Mouse (Mus musculus) cerebellum, adult 2 months (tissue): Measurements from ENCODE around the gene Ugt1a7c.
"Not testable (repeated sequence)": the region's sequence is repeated elsewhere in the genome, so short reads cannot be mapped to it uniquely, and the experiment has no call there.

ENCODE experiments used
- CTCF ChIP-seq: fragments of 200-500 bp; IDR thresholded peaks from 2 replicates; pipeline ENCODE4 v1.5.1; 2011; ENCODE audit warnings: low read depth, mild to moderate bottlenecking, control low read depth, low read length, moderate library complexity, borderline replicate concordance; ENCODE audit not compliant: insufficient read depth
- POLR2A ChIP-seq: fragments of 200-500 bp; IDR thresholded peaks from 2 replicates; pipeline ENCODE4 v1.6.1; 2011; ENCODE audit warnings: low read length, control low read depth, borderline replicate concordance; ENCODE audit not compliant: insufficient read depth

DNA sequence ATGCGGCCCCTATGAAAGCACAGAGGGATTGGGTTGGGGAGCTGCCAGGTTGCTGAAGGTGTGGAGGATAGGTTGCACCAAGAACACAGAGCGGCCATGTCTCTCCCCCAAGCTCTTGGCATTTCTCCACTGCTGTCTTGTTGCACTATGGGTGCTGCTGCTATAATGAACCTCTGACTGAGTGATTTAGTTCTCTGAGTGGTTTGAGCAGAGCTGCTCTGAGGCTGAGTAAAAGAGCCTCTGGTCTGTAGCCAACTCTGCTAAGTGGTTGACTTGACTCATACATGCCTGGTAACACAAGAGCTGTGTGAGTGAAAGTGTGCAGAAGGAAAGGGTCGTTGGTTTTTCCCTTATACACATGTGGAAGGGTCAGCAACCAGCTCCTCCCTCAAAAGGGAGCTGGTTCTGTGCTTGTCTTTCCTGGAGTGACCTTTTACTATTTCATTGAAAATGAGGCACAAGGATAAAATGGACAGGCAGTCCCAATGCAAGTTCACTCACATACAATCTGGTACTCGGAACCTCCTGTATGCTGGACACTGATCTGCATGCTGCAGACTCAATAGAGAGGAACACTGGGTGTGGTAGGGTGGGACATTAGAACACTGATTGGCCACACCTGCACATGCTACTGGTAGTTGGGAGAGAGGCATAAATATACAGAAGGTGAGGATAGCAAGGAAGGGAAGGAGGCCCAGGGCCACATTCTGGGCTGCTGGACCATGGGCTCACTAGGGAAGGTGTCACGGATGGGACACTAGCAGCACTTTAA is 9.0 kb downstream of the Ugt1a7c start:
- not testable (repeated sequence) for TF ChIP-seq POLR2A, CTCF
